Mouse (Mus musculus): ENCODE measurements around the gene Pitpnc1.

The Pitpnc1 gene

GRCm38 (mm10) chr11:107321819-107322218 is 148.7 kb downstream of the Pitpnc1 start:
- no peak for DNase-seq

GRCm38 (mm10) chr11:107319861-107320260 is 150.6 kb downstream of the Pitpnc1 start:
- no peak for DNase-seq

DNA sequence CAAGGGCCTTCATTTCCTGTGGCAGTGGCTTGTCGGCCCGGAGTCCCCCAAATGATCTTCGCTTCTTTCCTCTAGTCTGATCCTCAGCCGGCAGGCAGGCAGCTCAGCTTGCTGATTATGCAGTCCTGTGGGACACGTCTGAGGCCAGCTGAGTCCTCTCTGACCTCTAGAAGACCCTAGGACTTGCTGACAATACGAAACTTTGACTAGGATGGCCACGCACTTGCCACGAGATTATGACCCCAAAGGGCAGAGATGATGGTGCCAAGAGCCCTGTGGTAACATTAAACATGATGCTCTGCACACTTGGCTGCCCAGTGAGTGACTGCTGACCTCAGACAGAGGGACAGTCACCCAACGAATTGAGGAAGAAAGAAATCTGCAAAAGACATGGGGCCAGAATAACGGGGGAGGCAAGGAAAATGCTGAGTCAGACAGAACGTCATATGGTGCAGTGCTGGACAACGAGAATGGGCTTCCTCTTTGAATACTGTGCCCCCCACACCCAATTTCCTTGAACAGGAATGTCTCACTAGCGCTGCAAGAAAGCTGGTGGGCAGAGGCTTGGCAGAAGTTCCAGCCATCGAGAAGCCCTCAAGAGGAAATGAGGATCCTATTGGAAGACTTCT is 152.7 kb downstream of the Pitpnc1 start:
- no peak for DNase-seq

DNA sequence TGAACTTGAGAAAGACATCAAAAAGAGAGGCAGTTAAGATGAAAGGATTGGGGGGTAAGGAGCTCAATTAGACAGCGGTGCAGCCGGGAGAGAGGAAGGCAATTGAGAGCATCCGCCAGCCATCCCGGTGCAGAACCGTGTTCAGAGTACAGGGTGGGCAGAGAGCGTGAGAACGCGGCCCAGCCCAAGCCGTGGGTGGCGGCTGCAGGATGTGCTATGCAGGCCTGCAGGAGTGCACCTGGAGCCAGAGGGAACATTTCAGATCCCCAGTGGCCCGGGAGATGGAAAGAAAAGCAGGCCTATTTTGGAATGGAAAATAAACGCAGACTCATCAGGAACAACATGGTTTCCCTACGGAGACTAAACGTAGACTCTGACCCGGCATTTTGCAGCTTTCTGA is 155.0 kb downstream of the Pitpnc1 start:
- no peak for DNase-seq

- no peak for DNase-seq
These were observed 160.0 kb downstream of the Pitpnc1 start for GRCm38 (mm10) chr11:107310338-107311121.

- no peak for DNase-seq
These were observed 164.3 kb downstream of the Pitpnc1 start for GRCm38 (mm10) chr11:107306170-107306569.

DNA sequence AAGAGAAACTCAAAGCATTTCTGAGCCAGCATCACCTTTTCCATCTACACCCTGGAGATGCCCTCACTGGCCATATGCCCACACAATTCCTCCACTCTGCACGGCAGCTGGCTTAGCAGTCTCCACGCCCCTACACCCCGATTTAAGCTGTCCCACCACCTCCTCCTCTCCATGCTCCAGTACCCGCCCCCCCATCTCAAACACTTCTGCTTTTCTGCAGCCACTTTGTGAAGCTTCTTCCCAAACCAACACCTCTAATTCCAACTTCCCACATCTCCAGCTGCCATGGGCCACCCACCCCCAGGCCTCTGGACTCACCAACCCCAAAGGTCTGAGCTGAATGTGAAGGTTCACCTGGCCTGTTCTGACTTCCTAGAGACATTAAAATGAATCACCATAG is 168.4 kb downstream of the Pitpnc1 start:
- no peak for DNase-seq

DNA sequence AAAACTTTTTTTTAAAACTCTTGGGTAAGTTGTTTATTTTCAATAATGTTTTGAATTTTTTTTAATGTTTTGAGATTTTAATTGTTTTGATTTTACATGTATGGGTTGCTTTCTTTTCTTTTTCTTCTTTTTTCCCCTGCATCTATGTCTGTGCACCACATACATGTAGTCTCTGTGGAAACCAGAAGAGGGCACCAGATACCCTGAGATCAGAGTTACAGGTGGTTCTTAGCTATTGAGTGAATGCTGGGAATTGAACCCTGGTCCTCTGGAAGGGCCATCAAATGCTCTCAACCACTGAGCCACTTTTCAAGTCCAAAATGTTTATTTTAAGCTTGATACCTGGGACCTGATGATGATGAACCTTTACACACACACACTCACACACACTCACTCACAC is 170.3 kb downstream of the Pitpnc1 start:
- DNase-seq: no peak

GRCm38 (mm10) chr11:107299511-107300120 is 170.9 kb downstream of the Pitpnc1 start:
- DNase-seq: no peak

DNA sequence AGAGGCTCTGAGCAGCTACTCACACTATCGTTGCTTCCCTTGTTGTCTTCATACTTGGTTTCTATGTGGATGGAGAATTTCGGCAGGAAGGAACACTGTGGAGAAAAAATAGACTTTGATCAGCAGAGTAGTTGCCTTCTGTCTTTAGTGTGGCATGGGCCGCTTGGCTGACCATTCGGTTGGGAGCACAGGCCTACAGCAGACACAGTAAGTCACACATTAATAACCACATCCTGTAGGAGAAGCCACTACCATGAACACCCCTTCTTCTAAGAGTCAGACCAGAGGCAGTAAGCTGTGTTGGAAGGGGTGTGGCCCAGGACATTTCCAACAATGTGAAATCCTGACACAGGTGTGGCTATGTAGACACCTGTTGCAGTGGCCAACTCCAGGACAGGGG is 174.3 kb downstream of the Pitpnc1 start:
- no peak for DNase-seq

DNA sequence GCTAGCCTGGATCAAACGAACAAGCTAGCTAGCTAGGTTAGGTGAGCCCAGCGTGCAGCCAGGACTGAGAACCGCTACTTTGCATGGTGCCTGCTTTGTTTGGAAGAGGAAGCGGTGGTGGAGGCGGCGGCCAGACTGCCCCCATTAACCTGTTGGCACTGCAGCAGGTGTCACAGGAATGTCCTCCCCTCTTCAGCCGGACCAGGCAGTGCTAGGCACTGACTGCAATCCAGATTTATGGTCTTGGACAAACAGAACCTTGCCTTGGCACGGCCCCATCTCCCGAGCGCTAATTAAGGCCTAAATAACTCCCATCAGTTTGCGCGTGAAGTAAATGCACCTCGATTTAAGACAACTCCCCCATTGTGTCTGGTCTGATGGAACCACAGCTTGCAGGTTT is 178.5 kb downstream of the Pitpnc1 start:
- DNase-seq: peak; percentile 50 to 61

DNA sequence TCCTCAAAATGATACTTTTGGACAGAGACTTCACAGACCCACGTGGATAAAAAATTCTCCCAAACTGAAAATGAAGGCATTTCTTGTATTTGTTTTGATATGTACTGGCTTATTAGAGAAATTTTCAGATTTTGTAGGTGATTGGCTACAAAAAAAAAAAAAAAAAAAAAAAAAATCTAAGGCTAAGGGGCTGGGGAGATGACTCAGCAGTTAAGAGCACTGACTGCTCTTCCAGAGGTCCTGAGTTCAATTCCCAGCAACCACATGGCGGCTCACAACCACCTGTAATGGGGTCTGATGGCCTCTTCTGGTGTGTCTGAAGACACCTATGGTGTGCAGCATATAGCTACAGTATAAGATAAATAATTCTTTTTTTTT is 182.3 kb downstream of the Pitpnc1 start:
- no peak for DNase-seq

DNA sequence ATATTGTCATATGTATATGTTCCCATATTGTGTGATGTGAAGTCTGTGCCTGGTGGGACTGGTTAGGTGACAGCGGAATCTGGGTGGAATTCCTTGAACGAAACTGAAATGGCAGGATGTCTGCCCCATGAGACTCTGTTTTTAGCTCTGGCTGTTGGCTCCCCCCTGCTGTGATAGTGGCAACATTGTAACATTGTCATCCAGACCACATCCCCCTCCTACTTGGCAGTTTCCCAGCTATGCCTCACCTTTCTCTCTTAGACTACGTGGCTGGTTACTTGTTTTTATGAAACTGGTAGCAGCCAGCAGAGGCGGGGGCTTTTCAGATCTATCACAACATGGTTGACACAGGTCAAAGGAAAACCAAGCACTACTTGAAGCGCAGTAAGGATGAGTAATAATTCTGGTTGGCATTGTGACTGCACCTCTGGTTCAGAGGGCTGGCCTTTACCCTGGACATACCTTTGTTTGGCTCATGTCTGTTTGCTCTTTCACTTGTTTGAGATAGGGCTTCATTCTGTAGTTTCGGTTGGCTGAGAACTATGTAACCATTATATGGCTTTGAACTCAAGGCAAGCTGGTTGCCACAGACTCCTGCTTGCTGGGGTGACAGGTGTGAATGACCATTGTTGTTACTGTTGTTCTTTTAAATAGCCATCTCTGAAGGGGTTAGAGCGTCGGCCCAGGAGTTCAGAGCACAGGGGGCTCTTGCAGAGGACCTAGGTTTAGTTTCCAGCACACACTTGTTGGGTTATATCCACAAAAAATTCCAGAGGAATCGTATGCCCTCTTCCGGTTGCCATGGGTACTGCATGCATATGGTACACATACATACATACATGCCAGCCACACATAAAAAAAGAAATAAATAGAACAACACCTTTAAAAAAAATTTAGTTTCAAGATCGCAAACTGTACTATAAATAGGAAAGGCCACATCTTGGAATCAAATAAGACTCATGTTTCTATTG is 183.0 kb downstream of the Pitpnc1 start:
- DNase-seq: no peak

DNA sequence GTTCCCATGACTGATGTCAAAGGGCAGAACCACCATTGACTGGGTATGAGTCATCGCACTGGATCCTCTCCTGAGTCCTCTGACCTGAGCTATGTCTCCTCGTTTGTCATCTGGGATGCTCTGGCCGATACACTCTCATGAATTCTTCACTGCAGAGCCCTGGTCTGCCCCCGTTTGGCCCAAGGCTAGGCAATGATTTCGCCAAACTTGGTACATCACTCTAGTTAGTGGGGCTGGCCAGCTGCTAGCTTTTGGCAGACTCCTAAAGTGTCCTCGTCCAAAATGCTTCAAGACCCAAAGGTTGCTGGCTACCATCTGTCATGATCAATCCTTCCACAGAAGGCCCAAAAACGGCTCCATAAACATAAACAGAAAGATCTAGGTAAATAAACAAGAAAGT is 184.8 kb downstream of the Pitpnc1 start:
- peak; percentile 46 for DNase-seq

GRCm38 (mm10) chr11:107283632-107284031 is 186.9 kb downstream of the Pitpnc1 start:
- peak; percentile 77 to 78 for DNase-seq

DNA sequence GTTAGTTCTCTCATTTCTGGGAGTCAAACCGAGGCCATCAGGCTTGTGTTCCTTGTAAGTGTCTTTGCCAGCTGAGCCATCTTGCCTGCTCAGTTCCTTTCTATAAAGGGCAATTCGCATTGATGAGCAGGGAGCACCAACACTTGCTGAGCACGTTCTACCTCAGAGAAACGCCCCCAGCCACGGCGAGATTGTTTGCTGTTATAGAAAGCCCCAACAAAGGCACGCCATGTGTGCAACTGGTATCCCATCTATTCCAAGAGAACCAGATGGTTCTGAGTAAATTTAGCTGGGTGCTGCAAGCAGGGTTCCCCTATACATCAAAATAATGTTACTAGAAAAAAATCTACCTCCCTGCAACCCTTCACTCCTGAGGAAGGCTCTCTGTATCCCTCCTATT is 188.0 kb downstream of the Pitpnc1 start:
- DNase-seq: no peak

- no peak for DNase-seq
These were observed 191.2 kb downstream of the Pitpnc1 start for GRCm38 (mm10) chr11:107279258-107279657.

DNA sequence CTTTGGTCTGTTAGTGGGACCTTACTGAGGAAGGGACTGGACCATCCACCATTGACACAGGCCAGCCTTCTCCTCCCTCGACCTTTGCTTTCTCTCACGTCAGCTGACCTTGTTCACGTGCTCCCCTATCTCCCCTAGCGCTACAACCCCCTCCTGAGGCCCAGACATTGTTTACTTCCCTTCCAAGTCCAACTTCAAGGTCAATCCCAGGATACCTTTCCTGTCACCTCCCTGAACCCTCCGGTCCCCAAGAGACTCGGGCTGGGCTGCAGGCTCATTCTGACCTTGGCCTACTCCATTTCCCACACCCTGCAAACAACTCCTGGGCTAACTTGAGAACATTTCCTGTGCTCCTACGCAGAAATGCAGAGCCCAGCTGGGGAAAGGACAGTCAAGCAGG is 193.6 kb downstream of the Pitpnc1 start:
- no peak for DNase-seq

GRCm38 (mm10) chr11:107276337-107276736 is 194.2 kb downstream of the Pitpnc1 start:
- no peak for DNase-seq

DNA sequence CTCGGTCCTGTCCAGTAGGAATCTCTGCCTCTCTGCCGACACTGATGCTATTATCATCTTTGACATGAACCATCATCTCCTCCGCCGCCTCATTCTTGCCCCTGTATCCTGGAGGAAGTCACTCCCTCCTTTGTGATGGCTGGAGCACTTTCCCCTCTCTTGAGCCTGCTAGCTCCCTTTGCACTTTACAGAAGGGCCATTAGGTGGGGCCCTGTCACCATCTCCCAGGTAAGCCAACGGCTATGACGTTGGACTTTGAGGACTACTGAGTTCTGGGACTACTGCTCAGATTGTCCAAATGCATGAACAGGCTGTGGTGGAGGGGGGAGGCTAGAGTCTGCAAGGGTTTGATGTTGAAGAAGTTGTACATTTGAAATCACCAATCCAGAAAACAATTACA is 194.6 kb downstream of the Pitpnc1 start:
- DNase-seq: peak; percentile 77 to 81

- peak in 1 of 2 experiments; percentile 26 for DNase-seq
These were observed 196.3 kb downstream of the Pitpnc1 start for GRCm38 (mm10) chr11:107274206-107274605.

DNA sequence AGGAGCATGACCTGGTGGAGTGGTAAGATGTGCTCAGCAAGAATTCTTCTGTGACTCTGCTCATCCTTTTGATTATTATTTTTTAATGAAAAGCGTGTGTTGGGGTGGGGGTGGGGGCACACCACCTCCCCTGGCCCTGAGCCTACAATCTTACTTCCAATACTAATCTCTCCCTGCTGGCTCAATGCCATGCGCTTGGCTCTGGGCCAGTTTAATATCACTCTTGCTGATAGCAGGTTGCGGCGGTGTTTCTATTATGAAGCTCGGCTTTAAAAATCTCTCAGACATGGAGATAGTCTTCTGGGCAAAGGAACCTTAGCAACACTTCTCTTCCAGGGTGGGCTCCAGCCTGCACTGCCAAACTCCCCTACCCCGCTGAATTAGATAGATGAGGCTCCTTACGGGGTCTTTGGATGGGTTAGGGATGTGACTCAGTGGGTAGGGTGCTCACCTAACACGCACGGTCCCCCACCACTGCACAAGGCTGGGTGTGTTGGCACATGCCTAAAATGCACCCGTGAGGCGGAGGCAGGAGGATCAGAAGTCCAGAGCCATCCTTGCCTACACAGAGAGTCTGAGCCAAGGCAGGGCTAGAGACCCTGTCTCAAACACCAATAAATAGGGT is 198.0 kb downstream of the Pitpnc1 start:
- no peak for DNase-seq

DNA sequence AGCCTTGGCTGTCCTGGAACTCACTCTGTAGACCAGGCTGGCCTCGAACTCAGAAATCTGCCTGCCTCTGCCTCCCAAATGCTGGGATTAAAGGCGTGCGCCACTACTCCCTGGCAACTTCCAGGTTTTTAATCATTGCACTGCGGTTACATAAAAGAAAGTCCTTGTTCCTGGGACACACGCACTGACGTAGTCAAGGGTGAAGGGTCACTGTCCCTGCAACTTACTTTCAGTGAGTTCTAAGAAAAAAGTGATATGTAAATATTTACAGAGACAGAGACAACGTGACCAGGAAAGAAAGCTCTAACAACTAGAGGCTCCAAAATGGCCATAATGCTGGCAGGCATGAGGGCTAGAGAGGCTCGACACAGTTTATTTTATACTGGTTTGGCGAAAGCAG is 199.9 kb downstream of the Pitpnc1 start:
- DNase-seq: no peak

Data from cerebellum, adult 18-20 months (tissue).